ENCODE assay signal across 28 mouse cellular contexts in the genomic region with DNA sequence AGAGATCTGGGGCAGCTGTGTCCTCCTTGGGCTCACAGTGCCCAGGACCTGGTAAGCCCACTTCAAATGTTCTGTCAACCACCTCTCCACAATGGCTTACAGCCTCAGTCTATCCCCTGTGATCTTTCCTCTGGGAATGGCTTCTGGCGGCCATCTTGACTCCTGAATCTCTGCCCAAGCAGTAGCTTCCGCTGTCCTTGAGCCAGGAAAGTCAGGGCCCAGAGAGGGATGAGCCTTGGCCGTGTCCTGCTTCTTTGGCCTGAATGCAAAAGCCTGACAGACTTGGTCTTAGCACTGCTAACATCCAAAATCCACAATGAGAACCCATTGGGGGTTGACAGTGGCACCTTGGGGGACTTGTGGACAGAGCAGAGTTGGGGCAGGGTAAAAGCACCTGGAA. TPM values are rescaled to one million over a fixed set of nuclear protein-coding genes. Genes with fewer than 3 reads are reported as not detected.
DNase-seq lines count a peak whose midpoint lies in the region; ATAC-seq lines count a peak whose summit lies in the region.
"Had no signal": no experiment of that assay in that cellular context is flagged by ENCODE, and none has a peak within 500 bp of the region (broad histone marks: within the 10 kb centered on the region; RNA-seq: fewer than 3 reads in every experiment).

No protein-coding gene starts in this region.

- no peaks in the 10 kb centered on the region for H3K36me3 ChIP-seq in heart, embryonic 12.5 days
- H3K36me3 ChIP-seq: G1E had no signal

- peaks cover 11% of the 10 kb centered on the region for H3K4me1 ChIP-seq in heart, embryonic 12.5 days (replicated peaks)

- no peak for ATAC-seq in heart, embryonic 12.5 days (ENCODE audit: insufficient number of reproducible peaks, low FRiP score)
- ATAC-seq: activated CD4-positive, CD25-positive, alpha-beta regulatory T cell, adult 4 months; CD4-positive, CD25-positive, alpha-beta regulatory T cell, adult 4 months; Patski had no signal

- no peak overlapping the region for H3K9ac ChIP-seq in heart, embryonic 12.5 days

- no peak overlapping the region for H3K4me3 ChIP-seq in heart, embryonic 12.5 days

- no peaks in the 10 kb centered on the region; the same call in 1 of the 2 replicates for H3K9me3 ChIP-seq in heart, embryonic 12.5 days (replicated peaks)
- H3K9me3 ChIP-seq: G1E had no signal

- H3K4me2 ChIP-seq in heart, embryonic 12.5 days, result no peak overlapping the region

- DNase-seq in adrenal gland, postnatal 10 days, result peak; percentile 9
- no peak for DNase-seq in adrenal gland, adult 8-10 months
- DNase-seq in adrenal gland, postnatal 14 days, result peak; percentile 30
- no peak for DNase-seq in adrenal gland, postnatal 4 days (ENCODE audit: low spot score in 2 of 2)
- DNase-seq in cerebellum, postnatal 10 days, result peak; percentile 45 to 59
- DNase-seq in cerebellum, adult 8-10 months, result no peak
- peak; percentile 60 for DNase-seq in adipocyte (ENCODE audit: low spot score)
- DNase-seq: adrenal gland, adult 2 months; adrenal gland, postnatal 25 days; adrenal gland, postnatal 36 days; B cell, adult 2 months; cerebellum, adult 11 months; cerebellum, adult 11-12 months; cerebellum, adult 18-20 months; cerebellum, adult 2 months; cerebellum, adult 9-10 months; cerebellum, adult 9-11 months; cerebellum, postnatal 14 days had no signal

- peaks cover 16% of the 10 kb centered on the region; the same call in 1 of the 2 replicates for H3K27me3 ChIP-seq in heart, embryonic 12.5 days (replicated peaks)
- H3K27me3 ChIP-seq: CH12.LX, Patski had no signal

- H3K27ac ChIP-seq in heart, embryonic 12.5 days (ENCODE audit: poor library complexity, severe bottlenecking), result no peak overlapping the region

- 75% methylated on average over 3 of the region's 3 CpGs for WGBS in heart, embryonic 12.5 days

RNA-seq across cellular contexts. Expression of a gene that starts 14.8 kb away (rescaled TPM):
- total RNA-seq in adrenal gland, postnatal 10 days (2021), result under 1 TPM in 1 of 2 experiments, not detected in 1; 0.15 TPM
- total RNA-seq in adrenal gland, adult 8-10 months (2022), result 1 to 10 TPM; 1.0 to 1.4 (median 1.2) TPM
- total RNA-seq in adrenal gland, postnatal 14 days (2021), result 0.15 TPM in 1 of 2 replicates, not detected in the other
- under 1 TPM; 0.14 to 0.22 TPM for total RNA-seq in adrenal gland, postnatal 4 days (2021)
- polyA plus RNA-seq in heart, embryonic 12.5 days (2016; fragmentation: Nextera tagmentation; extraction: Ambion mirVana), result 0.63 and 0.67 TPM in 2 replicates
- total RNA-seq: MEL had no signal
- polyA plus RNA-seq: activated CD4-positive, CD25-positive, alpha-beta regulatory T cell, adult 4 months; C2C12; CD4-positive, CD25-positive, alpha-beta regulatory T cell, adult 4 months; G1E; Patski had no signal

RNA-seq across cellular contexts. Expression of a gene that starts 57.5 kb away (rescaled TPM):
- total RNA-seq in adrenal gland, postnatal 10 days (2021), result not detected
- under 1 TPM in 2 of 4 experiments, not detected in 2; 0.23 to 0.45 TPM for total RNA-seq in adrenal gland, adult 8-10 months (2022)
- total RNA-seq in adrenal gland, postnatal 14 days (2021), result not detected in 2 replicates
- not detected for total RNA-seq in adrenal gland, postnatal 4 days (2021)
- 0.45 and 0.54 TPM in 2 replicates for polyA plus RNA-seq in heart, embryonic 12.5 days (2016; fragmentation: Nextera tagmentation; extraction: Ambion mirVana)
- total RNA-seq: adrenal gland, adult 18-20 months; adrenal gland, postnatal 25 days; adrenal gland, postnatal 36 days; CH12.LX; ES-E14; G1E; MEL had no signal
- polyA plus RNA-seq: activated CD4-positive, CD25-positive, alpha-beta regulatory T cell, adult 4 months; C2C12; CD4-positive, CD25-positive, alpha-beta regulatory T cell, adult 4 months; G1E; Patski had no signal

RNA-seq across cellular contexts. Expression of a gene that starts 58.6 kb away (rescaled TPM):
- 1 to 10 TPM; 1.7 to 2.4 TPM for total RNA-seq in adrenal gland, postnatal 10 days (2021)
- total RNA-seq in adrenal gland, adult 8-10 months (2022), result 1 to 10 TPM in 3 of 4 experiments, under 1 TPM in 1; 0.92 to 2.6 (median 1.2) TPM
- 1.4 and 1.6 TPM in 2 replicates for total RNA-seq in adrenal gland, postnatal 14 days (2021)
- 1 to 10 TPM; 2.4 TPM for total RNA-seq in adrenal gland, postnatal 4 days (2021)
- polyA plus RNA-seq in heart, embryonic 12.5 days (2016; fragmentation: Nextera tagmentation; extraction: Ambion mirVana), result 1.6 and 1.9 TPM in 2 replicates
- total RNA-seq: CH12.LX, MEL had no signal
- polyA plus RNA-seq: CD4-positive, CD25-positive, alpha-beta regulatory T cell, adult 4 months; G1E had no signal

Comparison
In these comparisons a context has a peak if more than half of its experiments do, and no peak if none do; other contexts are left out.
1. DNase-seq: peak in adrenal gland, postnatal 10 days (single experiment), adrenal gland, postnatal 14 days (single experiment), cerebellum, postnatal 10 days (2 of 2) and adipocyte (single experiment); none in adrenal gland, adult 8-10 months (single experiment), adrenal gland, postnatal 4 days (0 of 2) and cerebellum, adult 8-10 months (single experiment).